Mouse (Mus musculus): Measurements from ENCODE around the gene Adgrg2. TPM values are rescaled to one million over a fixed set of nuclear protein-coding genes. Genes with fewer than 3 reads are reported as not detected.

Adgrg2 gene
- polyA plus RNA-seq (2015; fragmentation: Nextera tagmentation; extraction: Ambion mirVana): 2.5 and 2.8 TPM in 2 replicates

GRCm38 (mm10) chrX:160390464-160390956 lies at the start of gene Adgrg2:
Gene Adgrg2 (plus strand): TSS chrX:160390690.
- WGBS: 13% methylated on average over 38 of the region's 42 CpGs
- peak within 1 kb of the TSS; percentile 69 for H3K4me2 ChIP-seq (replicated peaks)
- ATAC-seq: peak; percentile 91
- H3K27me3 ChIP-seq: peaks cover 38% of the 10 kb centered on the region; the same call in 1 of the 2 replicates
- no peak within 1 kb of the TSS for H3K27ac ChIP-seq
- peak within 1 kb of the TSS; percentile 49 for H3K4me3 ChIP-seq (replicated peaks)
- H3K4me1 ChIP-seq (replicated peaks): no peaks in the 10 kb centered on the region
- peak within 1 kb of the TSS; percentile 57 for H3K9ac ChIP-seq (replicated peaks)
- no peaks in the 10 kb centered on the region for H3K9me3 ChIP-seq
- no peaks in the 10 kb centered on the region for H3K36me3 ChIP-seq

- Histone ChIP-seq H3K4me2 (replicated peaks) (no peak overlapping the region), H3K9me3 (no peaks in the 10 kb centered on the region), H3K27ac (no peak overlapping the region), H3K27me3 (peaks cover 34% of the 10 kb centered on the region), H3K9ac (replicated peaks) (no peak overlapping the region), H3K36me3 (no peaks in the 10 kb centered on the region), H3K4me1 (replicated peaks) (no peaks in the 10 kb centered on the region), H3K4me3 (replicated peaks) (no peak overlapping the region)
- ATAC-seq: peak; percentile 62; the same call in 1 of the 2 replicates
- WGBS: 45% methylated on average over 7 of the region's 7 CpGs
Measured at GRCm38 (mm10) chrX:160350995-160351394, 39.5 kb upstream of the Adgrg2 start.

- Histone ChIP-seq H3K9ac (replicated peaks) (no peak overlapping the region), H3K9me3 (no peaks in the 10 kb centered on the region), H3K4me1 (replicated peaks) (no peaks in the 10 kb centered on the region), H3K4me3 (replicated peaks) (no peak overlapping the region), H3K27ac (no peak overlapping the region), H3K36me3 (no peaks in the 10 kb centered on the region), H3K27me3 (peaks cover 37% of the 10 kb centered on the region), H3K4me2 (replicated peaks) (no peak overlapping the region)
- WGBS: 9% methylated on average over 1 of the region's 1 CpGs
- no peak for ATAC-seq
Measured at GRCm38 (mm10) chrX:160351967-160352677, 38.4 kb upstream of the Adgrg2 start.

- Histone ChIP-seq H3K9me3 (no peaks in the 10 kb centered on the region), H3K9ac (replicated peaks) (no peak overlapping the region), H3K4me3 (replicated peaks) (no peak overlapping the region), H3K27ac (no peak overlapping the region), H3K36me3 (no peaks in the 10 kb centered on the region), H3K4me2 (replicated peaks) (no peak overlapping the region), H3K27me3 (peaks cover 24% of the 10 kb centered on the region; the same call in 1 of the 2 replicates), H3K4me1 (replicated peaks) (no peaks in the 10 kb centered on the region)
- 82% methylated on average over 6 of the region's 6 CpGs for WGBS
- ATAC-seq: no peak
Measured at GRCm38 (mm10) chrX:160384748-160385501, 5.6 kb upstream of the Adgrg2 start.

GRCm38 (mm10) chrX:160385502-160385772 lies 5.1 kb upstream of the Adgrg2 start:
- no peak overlapping the region for H3K4me3 ChIP-seq (replicated peaks)
- H3K27ac ChIP-seq: no peak overlapping the region
- no peak overlapping the region for H3K9ac ChIP-seq (replicated peaks)
- H3K4me2 ChIP-seq (replicated peaks): no peak overlapping the region
- H3K27me3 ChIP-seq: peaks cover 29% of the 10 kb centered on the region; the same call in 1 of the 2 replicates
- no peaks in the 10 kb centered on the region for H3K9me3 ChIP-seq
- no peaks in the 10 kb centered on the region for H3K36me3 ChIP-seq
- no peaks in the 10 kb centered on the region for H3K4me1 ChIP-seq (replicated peaks)
- WGBS: 90% methylated on average over 1 of the region's 1 CpGs
- no peak for ATAC-seq

GRCm38 (mm10) chrX:160412930-160413453 lies 22.5 kb downstream of the Adgrg2 start:
- no peak overlapping the region for H3K4me3 ChIP-seq (replicated peaks)
- H3K9me3 ChIP-seq: no peaks in the 10 kb centered on the region
- no peak overlapping the region for H3K27ac ChIP-seq
- no peak for ATAC-seq
- H3K9ac ChIP-seq (replicated peaks): no peak overlapping the region
- 82% methylated on average over 4 of the region's 4 CpGs for WGBS
- no peak overlapping the region for H3K4me2 ChIP-seq (replicated peaks)
- H3K36me3 ChIP-seq: no peaks in the 10 kb centered on the region
- no peaks in the 10 kb centered on the region for H3K4me1 ChIP-seq (replicated peaks)
- H3K27me3 ChIP-seq: peaks cover 16% of the 10 kb centered on the region; the same call in 1 of the 2 replicates

GRCm38 (mm10) chrX:160413881-160414395 lies 23.4 kb downstream of the Adgrg2 start:
- H3K4me1 ChIP-seq (replicated peaks): no peaks in the 10 kb centered on the region
- H3K36me3 ChIP-seq: no peaks in the 10 kb centered on the region
- no peak overlapping the region for H3K4me3 ChIP-seq (replicated peaks)
- no peak overlapping the region for H3K9ac ChIP-seq (replicated peaks)
- H3K27me3 ChIP-seq: peaks cover 14% of the 10 kb centered on the region; the same call in 1 of the 2 replicates
- H3K9me3 ChIP-seq: no peaks in the 10 kb centered on the region
- H3K4me2 ChIP-seq (replicated peaks): no peak overlapping the region
- 92% methylated on average over 7 of the region's 7 CpGs for WGBS
- no peak for ATAC-seq
- no peak overlapping the region for H3K27ac ChIP-seq

- H3K36me3 ChIP-seq: no peaks in the 10 kb centered on the region
- H3K4me1 ChIP-seq (replicated peaks): no peaks in the 10 kb centered on the region
- ATAC-seq: no peak
- H3K27ac ChIP-seq: no peak overlapping the region
- H3K4me3 ChIP-seq (replicated peaks): no peak overlapping the region
- H3K4me2 ChIP-seq (replicated peaks): no peak overlapping the region
- H3K9ac ChIP-seq (replicated peaks): no peak overlapping the region
- WGBS: 91% methylated on average over 7 of the region's 7 CpGs
- H3K9me3 ChIP-seq: no peaks in the 10 kb centered on the region
- H3K27me3 ChIP-seq: peaks cover 15% of the 10 kb centered on the region; the same call in 1 of the 2 replicates
Measured at GRCm38 (mm10) chrX:160418397-160418796, 27.9 kb downstream of the Adgrg2 start.

- no peak for ATAC-seq
- no peaks in the 10 kb centered on the region for H3K9me3 ChIP-seq
- WGBS: 85% methylated on average over 1 of the region's 1 CpGs
- H3K4me2 ChIP-seq (replicated peaks): no peak overlapping the region
- H3K36me3 ChIP-seq: no peaks in the 10 kb centered on the region
- H3K27me3 ChIP-seq: peaks cover 31% of the 10 kb centered on the region; the same call in 1 of the 2 replicates
- H3K27ac ChIP-seq: no peak overlapping the region
- no peak overlapping the region for H3K9ac ChIP-seq (replicated peaks)
- H3K4me3 ChIP-seq (replicated peaks): no peak overlapping the region
- no peaks in the 10 kb centered on the region for H3K4me1 ChIP-seq (replicated peaks)
Measured at GRCm38 (mm10) chrX:160423737-160424136, 33.2 kb downstream of the Adgrg2 start.

- no peak overlapping the region for H3K4me3 ChIP-seq (replicated peaks)
- peaks cover 25% of the 10 kb centered on the region; the same call in 1 of the 2 replicates for H3K27me3 ChIP-seq
- no peaks in the 10 kb centered on the region for H3K9me3 ChIP-seq
- WGBS: 58% methylated on average over 1 of the region's 1 CpGs
- no peaks in the 10 kb centered on the region for H3K36me3 ChIP-seq
- H3K4me1 ChIP-seq (replicated peaks): no peaks in the 10 kb centered on the region
- ATAC-seq: no peak
- no peak overlapping the region for H3K9ac ChIP-seq (replicated peaks)
- H3K4me2 ChIP-seq (replicated peaks): no peak overlapping the region
- no peak overlapping the region for H3K27ac ChIP-seq
Measured at GRCm38 (mm10) chrX:160426486-160426885, 36.0 kb downstream of the Adgrg2 start.

- Histone ChIP-seq H3K27me3 (peaks cover 21% of the 10 kb centered on the region; the same call in 1 of the 2 replicates), H3K4me3 (replicated peaks) (no peak overlapping the region), H3K36me3 (no peaks in the 10 kb centered on the region), H3K9me3 (no peaks in the 10 kb centered on the region), H3K4me1 (replicated peaks) (no peaks in the 10 kb centered on the region), H3K4me2 (replicated peaks) (no peak overlapping the region), H3K27ac (no peak overlapping the region), H3K9ac (replicated peaks) (no peak overlapping the region)
- no peak for ATAC-seq
- 87% methylated on average over 1 of the region's 1 CpGs for WGBS
Measured at GRCm38 (mm10) chrX:160426930-160427329, 36.4 kb downstream of the Adgrg2 start.

GRCm38 (mm10) chrX:160432192-160432591 lies 41.7 kb downstream of the Adgrg2 start:
- no peak for ATAC-seq
- Histone ChIP-seq H3K36me3 (no peaks in the 10 kb centered on the region), H3K27me3 (peaks cover 10% of the 10 kb centered on the region; the same call in 1 of the 2 replicates), H3K27ac (no peak overlapping the region), H3K9ac (replicated peaks) (no peak overlapping the region), H3K9me3 (no peaks in the 10 kb centered on the region), H3K4me1 (replicated peaks) (no peaks in the 10 kb centered on the region), H3K4me2 (replicated peaks) (no peak overlapping the region), H3K4me3 (replicated peaks) (no peak overlapping the region)
- 90% methylated on average over 7 of the region's 7 CpGs for WGBS

Measured in midbrain, embryonic 13.5 days (tissue).